ENCODE assay signal across 13 mouse cellular contexts in genomic region chr1:192415813-192416212, GRCm38 (mm10).
DNase-seq lines count a peak whose midpoint lies in the region; ATAC-seq lines count a peak whose summit lies in the region.
"Had no signal": no experiment of that assay in that cellular context is flagged by ENCODE, and none has a peak within 500 bp of the region (broad histone marks: within the 10 kb centered on the region; RNA-seq: fewer than 3 reads in every experiment).

No protein-coding gene starts in this region.

- no peaks in the 10 kb centered on the region for H3K27me3 ChIP-seq in forebrain, embryonic 15.5 days
- H3K27me3 ChIP-seq in forebrain, embryonic 11.5 days (ENCODE audit: control insufficient read depth, insufficient read depth, low read length) = no peaks in the 10 kb centered on the region
- H3K27me3 ChIP-seq: embryonic facial prominence, embryonic 15.5 days had no signal

- no peaks in the 10 kb centered on the region for H3K9me3 ChIP-seq in forebrain, embryonic 15.5 days
- no peaks in the 10 kb centered on the region for H3K9me3 ChIP-seq in forebrain, embryonic 11.5 days (ENCODE audit: control insufficient read depth, low read length)
- H3K9me3 ChIP-seq: embryonic facial prominence, embryonic 15.5 days had no signal

- 0 out of 2 replicates have a peak overlapping the region, but pooled peaks have one; percentile 25 for H3K27ac ChIP-seq in forebrain, embryonic 15.5 days (replicated peaks)
- no peak overlapping the region for H3K27ac ChIP-seq in forebrain, embryonic 11.5 days (ENCODE audit: low read depth, low read length)
- H3K27ac ChIP-seq: embryonic facial prominence, embryonic 15.5 days had no signal

- no peak overlapping the region for H3K4me2 ChIP-seq in forebrain, embryonic 15.5 days (replicated peaks)
- H3K4me2 ChIP-seq in forebrain, embryonic 11.5 days (ENCODE audit: low read depth, low read length, severe bottlenecking) = no peak overlapping the region
- H3K4me2 ChIP-seq: embryonic facial prominence, embryonic 15.5 days had no signal

- no peak for ATAC-seq in forebrain, embryonic 15.5 days (replicated peaks)
- no peak for ATAC-seq in forebrain, embryonic 11.5 days (replicated peaks; ENCODE audit: low FRiP score)
- ATAC-seq: activated CD4-positive, CD25-positive, alpha-beta regulatory T cell, adult 4 months had no signal

- WGBS in forebrain, embryonic 15.5 days = 48% methylated on average over 3 of the region's 3 CpGs
- WGBS in forebrain, embryonic 11.5 days = 70% methylated on average over 3 of the region's 3 CpGs

- H3K36me3 ChIP-seq in forebrain, embryonic 15.5 days = no peaks in the 10 kb centered on the region
- H3K36me3 ChIP-seq in forebrain, embryonic 11.5 days (ENCODE audit: control insufficient read depth, insufficient read depth, low read length) = no peaks in the 10 kb centered on the region
- H3K36me3 ChIP-seq: embryonic facial prominence, embryonic 15.5 days; G1E had no signal

- no peak for DNase-seq in forebrain, embryonic 11.5 days (ENCODE audit: low spot score)
- peak; percentile 25 to 43 for DNase-seq in left cerebral cortex, adult 18-20 months (ENCODE audit: low spot score in 2 of 2)
- DNase-seq in left cerebral cortex, postnatal 4 days = no peak
- peak; percentile 69 for DNase-seq in cerebellum, adult 9-10 months
- DNase-seq in kidney, postnatal 25 days = peak; percentile 73 to 90
- DNase-seq in heart, adult 18-20 months = no peak
- DNase-seq in embryo, embryonic 11 days = no peak
- DNase-seq: gastrocnemius, postnatal 14 days; lung, postnatal 10 days had no signal

- peaks cover 11% of the 10 kb centered on the region; the same call in 1 of the 2 replicates for H3K4me1 ChIP-seq in forebrain, embryonic 15.5 days
- no peaks in the 10 kb centered on the region for H3K4me1 ChIP-seq in forebrain, embryonic 11.5 days (replicated peaks; ENCODE audit: control insufficient read depth, insufficient read depth, low read length)

- no peak overlapping the region for H3K4me3 ChIP-seq in forebrain, embryonic 15.5 days
- H3K4me3 ChIP-seq in forebrain, embryonic 11.5 days (ENCODE audit: low read depth, low read length) = no peak overlapping the region
- H3K4me3 ChIP-seq: embryonic facial prominence, embryonic 15.5 days had no signal

- intact Hi-C loops in left cerebral cortex, postnatal 4 days (cut with DNase I) = no loop called here

- H3K9ac ChIP-seq in forebrain, embryonic 15.5 days (replicated peaks) = no peak overlapping the region
- no peak overlapping the region for H3K9ac ChIP-seq in forebrain, embryonic 11.5 days (ENCODE audit: low read length)
- H3K9ac ChIP-seq: embryonic facial prominence, embryonic 15.5 days had no signal

Comparison
In these comparisons a context has a peak if more than half of its experiments do, and no peak if none do; other contexts are left out.
1. DNase-seq: peak in left cerebral cortex, adult 18-20 months (2 of 2), cerebellum, adult 9-10 months (single experiment) and kidney, postnatal 25 days (2 of 2); none in forebrain, embryonic 11.5 days (single experiment), left cerebral cortex, postnatal 4 days (single experiment), heart, adult 18-20 months (0 of 2) and embryo, embryonic 11 days (single experiment).